Mouse (Mus musculus) olfactory bulb, adult 2 months (tissue): ENCODE measurements around the gene B4galt1.

Experiments
- CTCF ChIP-seq: fragments of 200-500 bp; IDR thresholded peaks from 2 replicates; pipeline ENCODE4 v1.5.1; 2012; ENCODE audit warnings: low read depth, mild to moderate bottlenecking, low read length, moderate library complexity; ENCODE audit not compliant: insufficient read depth
- POLR2A ChIP-seq: fragments of 200-500 bp; IDR thresholded peaks from 2 replicates; pipeline ENCODE4 v1.6.1; 2012; ENCODE audit warnings: mild to moderate bottlenecking, low read depth, low read length, moderate library complexity; ENCODE audit not compliant: insufficient read depth

- TF ChIP-seq CTCF (no peak), POLR2A (no peak)
These were observed 792 bp downstream of the B4galt1 start for GRCm38 (mm10) chr4:40852861-40853564.
